11 mouse cellular contexts compared by ENCODE assay signal in genomic region chr17:45530346-45530782, GRCm38 (mm10). TPM values are rescaled to one million over a fixed set of nuclear protein-coding genes. Genes with fewer than 3 reads are reported as not detected.
DNase-seq lines count a peak whose midpoint lies in the region; ATAC-seq and TF ChIP-seq lines count a peak whose summit lies in the region.
"Had no signal": no experiment of that assay in that cellular context is flagged by ENCODE, and none has a peak within 500 bp of the region (broad histone marks: within the 10 kb centered on the region; RNA-seq: fewer than 3 reads in every experiment).

No protein-coding gene starts in this region.

- H3K9me3 ChIP-seq in forebrain, embryonic 14.5 days (replicated peaks; ENCODE audit: control insufficient read depth, low read length) = no peaks in the 10 kb centered on the region
- no peaks in the 10 kb centered on the region for H3K9me3 ChIP-seq in forebrain, embryonic 11.5 days (ENCODE audit: control insufficient read depth, low read length)
- no peaks in the 10 kb centered on the region for H3K9me3 ChIP-seq in stomach, postnatal 0 days (ENCODE audit: control insufficient read depth, low read length)
- H3K9me3 ChIP-seq in heart, embryonic 11.5 days (replicated peaks; ENCODE audit: control insufficient read depth, low read length) = no peaks in the 10 kb centered on the region
- H3K9me3 ChIP-seq: liver, embryonic 15.5 days; neural tube, embryonic 15.5 days had no signal

- DNase-seq in forebrain, embryonic 14.5 days (ENCODE audit: low spot score) = peak; percentile 78
- no peak for DNase-seq in forebrain, embryonic 11.5 days (ENCODE audit: low spot score)
- peak; percentile 86 for DNase-seq in right cerebral cortex, adult 18-20 months
- DNase-seq in right cerebral cortex, postnatal 4 days = no peak
- DNase-seq in frontal cortex, postnatal 25 days (ENCODE audit: low spot score in 2 of 2) = peak; percentile 50 to 61
- no peak for DNase-seq in stomach, postnatal 0 days (ENCODE audit: low spot score)
- no peak for DNase-seq in kidney, adult 11 months
- DNase-seq: heart, postnatal 36 days had no signal

- peaks cover 3% of the 10 kb centered on the region; the same call in 1 of the 2 replicates for H3K4me1 ChIP-seq in forebrain, embryonic 14.5 days (ENCODE audit: control insufficient read depth, insufficient read depth, low read length)
- 0 out of 2 replicates have a peak, but pooled peaks cover 2% of the 10 kb centered on the region for H3K4me1 ChIP-seq in forebrain, embryonic 11.5 days (replicated peaks; ENCODE audit: control insufficient read depth, insufficient read depth, low read length)
- no peaks in the 10 kb centered on the region for H3K4me1 ChIP-seq in stomach, postnatal 0 days (replicated peaks; ENCODE audit: control insufficient read depth, insufficient read depth)
- H3K4me1 ChIP-seq in heart, embryonic 11.5 days (ENCODE audit: control insufficient read depth, insufficient read depth, low read length) = no peaks in the 10 kb centered on the region; the same call in 1 of the 2 replicates
- H3K4me1 ChIP-seq: liver, embryonic 15.5 days; neural tube, embryonic 15.5 days had no signal

- peak; percentile 89 for ATAC-seq in forebrain, embryonic 14.5 days
- no peak for ATAC-seq in forebrain, embryonic 11.5 days (replicated peaks; ENCODE audit: low FRiP score)
- no peak for ATAC-seq in stomach, postnatal 0 days (ENCODE audit: low FRiP score, low TSS enrichment)
- ATAC-seq in heart, embryonic 11.5 days (replicated peaks; ENCODE audit: insufficient number of reproducible peaks, low FRiP score, low TSS enrichment) = no peak

- peak overlapping the region; percentile 40; the same call in 1 of the 2 replicates for H3K27ac ChIP-seq in forebrain, embryonic 14.5 days (ENCODE audit: low read depth, low read length)
- H3K27ac ChIP-seq in forebrain, embryonic 11.5 days (ENCODE audit: low read depth, low read length) = no peak overlapping the region
- no peak overlapping the region for H3K27ac ChIP-seq in stomach, postnatal 0 days (replicated peaks)
- H3K27ac ChIP-seq in heart, embryonic 11.5 days (ENCODE audit: low read depth, low read length) = no peak overlapping the region
- H3K27ac ChIP-seq: liver, embryonic 15.5 days; neural tube, embryonic 15.5 days had no signal

- WGBS in forebrain, embryonic 14.5 days = 44% methylated on average over 13 of the region's 13 CpGs
- 62% methylated on average over 13 of the region's 13 CpGs for WGBS in forebrain, embryonic 11.5 days
- WGBS in stomach, postnatal 0 days = 43% methylated on average over 13 of the region's 13 CpGs
- 39% methylated on average over 13 of the region's 13 CpGs for WGBS in heart, embryonic 11.5 days (ENCODE audit: insufficient replicate concordance)

- H3K4me3 ChIP-seq in forebrain, embryonic 14.5 days (ENCODE audit: low read depth, low read length) = no peak overlapping the region
- H3K4me3 ChIP-seq in forebrain, embryonic 11.5 days (ENCODE audit: low read depth, low read length) = no peak overlapping the region
- no peak overlapping the region for H3K4me3 ChIP-seq in stomach, postnatal 0 days (ENCODE audit: low read depth, low read length)
- H3K4me3 ChIP-seq in heart, embryonic 11.5 days (ENCODE audit: low read depth, low read length) = no peak overlapping the region
- H3K4me3 ChIP-seq: liver, embryonic 15.5 days; neural tube, embryonic 15.5 days had no signal

- no peak for TF ChIP-seq EP300 in stomach, postnatal 0 days (optimal IDR thresholded peaks at IDR 0.05)

- H3K9ac ChIP-seq in forebrain, embryonic 14.5 days (ENCODE audit: low read length) = no peak overlapping the region
- H3K9ac ChIP-seq in forebrain, embryonic 11.5 days (ENCODE audit: low read length) = no peak overlapping the region
- no peak overlapping the region for H3K9ac ChIP-seq in stomach, postnatal 0 days (ENCODE audit: low read length)
- H3K9ac ChIP-seq in heart, embryonic 11.5 days (ENCODE audit: low read depth, low read length) = no peak overlapping the region
- H3K9ac ChIP-seq: liver, embryonic 15.5 days; neural tube, embryonic 15.5 days had no signal

- no peaks in the 10 kb centered on the region for H3K36me3 ChIP-seq in forebrain, embryonic 14.5 days (ENCODE audit: control insufficient read depth, insufficient read depth, low read length)
- H3K36me3 ChIP-seq in forebrain, embryonic 11.5 days (ENCODE audit: control insufficient read depth, insufficient read depth, low read length) = no peaks in the 10 kb centered on the region
- H3K36me3 ChIP-seq in stomach, postnatal 0 days (ENCODE audit: control insufficient read depth, insufficient read depth, low read length) = no peaks in the 10 kb centered on the region
- H3K36me3 ChIP-seq in heart, embryonic 11.5 days (ENCODE audit: control insufficient read depth, insufficient read depth, low read length) = no peaks in the 10 kb centered on the region
- H3K36me3 ChIP-seq: liver, embryonic 15.5 days; neural tube, embryonic 15.5 days had no signal

- H3K27me3 ChIP-seq in forebrain, embryonic 14.5 days (replicated peaks; ENCODE audit: control insufficient read depth, insufficient read depth, low read length) = peaks cover 2% of the 10 kb centered on the region; the same call in 1 of the 2 replicates
- peaks cover 6% of the 10 kb centered on the region for H3K27me3 ChIP-seq in forebrain, embryonic 11.5 days (ENCODE audit: control insufficient read depth, insufficient read depth, low read length)
- no peaks in the 10 kb centered on the region for H3K27me3 ChIP-seq in stomach, postnatal 0 days (ENCODE audit: control insufficient read depth, insufficient read depth, low read length)
- peaks cover 54% of the 10 kb centered on the region for H3K27me3 ChIP-seq in heart, embryonic 11.5 days (ENCODE audit: control insufficient read depth, insufficient read depth, low read length)

- no peak overlapping the region; the same call in 1 of the 2 replicates for H3K4me2 ChIP-seq in forebrain, embryonic 14.5 days (ENCODE audit: low read length)
- H3K4me2 ChIP-seq in forebrain, embryonic 11.5 days (ENCODE audit: low read depth, low read length, severe bottlenecking) = no peak overlapping the region
- no peak overlapping the region for H3K4me2 ChIP-seq in stomach, postnatal 0 days (replicated peaks; ENCODE audit: low read depth)
- no peak overlapping the region for H3K4me2 ChIP-seq in heart, embryonic 11.5 days
- H3K4me2 ChIP-seq: liver, embryonic 15.5 days; neural tube, embryonic 15.5 days had no signal

- TF ChIP-seq CTCF in stomach, postnatal 0 days (IDR thresholded peaks at IDR 0.05; ENCODE audit: low read depth) = peak; percentile 29

RNA-seq across cellular contexts. Expression of gene Tcte1, which starts 7.1 kb away (rescaled TPM):
- polyA plus RNA-seq in forebrain, embryonic 14.5 days (2014; fragmentation: Nextera tagmentation; extraction: Ambion mirVana) = 5.7 and 8.5 TPM in 2 replicates
- polyA plus RNA-seq in forebrain, embryonic 11.5 days (2014; fragmentation: Nextera tagmentation; extraction: Ambion mirVana) = 0.95 and 2.0 TPM in 2 replicates
- polyA plus RNA-seq in stomach, postnatal 0 days (2015; fragmentation: Nextera tagmentation; extraction: Ambion mirVana) = 0.04 and 0.13 TPM in 2 replicates
- 0.13 and 0.23 TPM in 2 replicates for polyA plus RNA-seq in heart, embryonic 11.5 days (2014; fragmentation: Nextera tagmentation; extraction: Ambion mirVana)

RNA-seq across cellular contexts. Expression of gene Tmem151b, which starts 19.1 kb away (rescaled TPM):
- 19.2 and 21.2 TPM in 2 replicates for polyA plus RNA-seq in forebrain, embryonic 14.5 days (2014; fragmentation: Nextera tagmentation; extraction: Ambion mirVana)
- polyA plus RNA-seq in forebrain, embryonic 11.5 days (2014; fragmentation: Nextera tagmentation; extraction: Ambion mirVana) = 8.2 and 9.1 TPM in 2 replicates
- 0.41 and 0.63 TPM in 2 replicates for polyA plus RNA-seq in stomach, postnatal 0 days (2015; fragmentation: Nextera tagmentation; extraction: Ambion mirVana)
- 1.00 and 1.0 TPM in 2 replicates for polyA plus RNA-seq in heart, embryonic 11.5 days (2014; fragmentation: Nextera tagmentation; extraction: Ambion mirVana)

RNA-seq across cellular contexts. Expression of gene Aars2, which starts 23.7 kb away (rescaled TPM):
- polyA plus RNA-seq in forebrain, embryonic 14.5 days (2014; fragmentation: Nextera tagmentation; extraction: Ambion mirVana) = 10.4 and 13.7 TPM in 2 replicates
- 24.6 and 25.2 TPM in 2 replicates for polyA plus RNA-seq in forebrain, embryonic 11.5 days (2014; fragmentation: Nextera tagmentation; extraction: Ambion mirVana)
- polyA plus RNA-seq in stomach, postnatal 0 days (2015; fragmentation: Nextera tagmentation; extraction: Ambion mirVana) = 5.7 and 6.1 TPM in 2 replicates
- polyA plus RNA-seq in heart, embryonic 11.5 days (2014; fragmentation: Nextera tagmentation; extraction: Ambion mirVana) = 12.1 and 18.5 TPM in 2 replicates

RNA-seq across cellular contexts. Expression of gene Nfkbie, which starts 25.1 kb away (rescaled TPM):
- polyA plus RNA-seq in forebrain, embryonic 14.5 days (2014; fragmentation: Nextera tagmentation; extraction: Ambion mirVana) = 3.3 and 4.1 TPM in 2 replicates
- polyA plus RNA-seq in forebrain, embryonic 11.5 days (2014; fragmentation: Nextera tagmentation; extraction: Ambion mirVana) = 5.9 and 6.0 TPM in 2 replicates
- 1.6 and 2.0 TPM in 2 replicates for polyA plus RNA-seq in stomach, postnatal 0 days (2015; fragmentation: Nextera tagmentation; extraction: Ambion mirVana)
- 2.4 TPM in 2 replicates for polyA plus RNA-seq in heart, embryonic 11.5 days (2014; fragmentation: Nextera tagmentation; extraction: Ambion mirVana)

RNA-seq across cellular contexts. Expression of gene Slc35b2, which starts 33.3 kb away (rescaled TPM):
- 99.4 and 102 TPM in 2 replicates for polyA plus RNA-seq in forebrain, embryonic 14.5 days (2014; fragmentation: Nextera tagmentation; extraction: Ambion mirVana)
- 103 and 105 TPM in 2 replicates for polyA plus RNA-seq in forebrain, embryonic 11.5 days (2014; fragmentation: Nextera tagmentation; extraction: Ambion mirVana)
- polyA plus RNA-seq in stomach, postnatal 0 days (2015; fragmentation: Nextera tagmentation; extraction: Ambion mirVana) = 72.7 and 76.8 TPM in 2 replicates
- 87.2 and 91.0 TPM in 2 replicates for polyA plus RNA-seq in heart, embryonic 11.5 days (2014; fragmentation: Nextera tagmentation; extraction: Ambion mirVana)

Comparison
In these comparisons a context has a peak if more than half of its experiments do, and no peak if none do; other contexts are left out.
1. DNase-seq: peak in forebrain, embryonic 14.5 days (single experiment), right cerebral cortex, adult 18-20 months (single experiment) and frontal cortex, postnatal 25 days (2 of 2); none in forebrain, embryonic 11.5 days (single experiment), right cerebral cortex, postnatal 4 days (single experiment), stomach, postnatal 0 days (single experiment) and kidney, adult 11 months (single experiment).